Mouse (Mus musculus) embryonic stem cell, embryonic (primary cell): ENCODE results near the gene Vwa5b1.

Source experiments
- CTCF ChIA-PET, 4 experiments: fragments of 300-600 bp in 2 of 4; fragments of 350-600 bp in 2 of 4; sonication (Branson Sonifier 250); formaldehyde crosslinking; loops; one replicate each; lab custom pipeline; 2022; ENCODE audit warnings: inconsistent platforms in 2 of 4; lab: Charles Lee
- POLR2A ChIA-PET, 4 experiments: fragments of 300-600 bp in 2 of 4; fragments of 350-600 bp in 2 of 4; sonication (Branson Sonifier 250); formaldehyde crosslinking; loops; one replicate each; lab custom pipeline; 2022; ENCODE audit warnings: antibody characterized with exemption in 4 of 4, inconsistent platforms in 1 of 4; lab: Charles Lee

Gene Vwa5b1

GRCm38 (mm10) chr4:138597904-138598347 lies 37.8 kb downstream of the Vwa5b1 start:
- ChIA-PET CTCF (interaction anchor here in 2 of 4 experiments (0.5 to 1.0 kb wide), 2 partner anchors 51 to 346 kb away, joined by 3 to 4 read pairs; no protein-coding TSS in a partner anchor), POLR2A (no interaction called here)

GRCm38 (mm10) chr4:138596391-138597130 lies 39.1 kb downstream of the Vwa5b1 start:
- ChIA-PET POLR2A (interaction anchor here in 2 of 4 experiments (0.7 to 1.3 kb wide), 5 partner anchors 17 to 200 kb away, joined by 3 to 5 read pairs (median 3); no protein-coding TSS in a partner anchor), CTCF (no interaction called here)

- ChIA-PET CTCF (interaction anchor here in 1 of 4 experiments (0.7 kb wide), 1 partner anchor 27 kb away, joined by 3 read pairs; no protein-coding TSS in a partner anchor), POLR2A (interaction anchor here in 2 of 4 experiments (0.6 kb wide), 2 partner anchors 37 to 280 kb away, joined by 4 to 5 read pairs; no protein-coding TSS in a partner anchor)
Observed at GRCm38 (mm10) chr4:138584946-138585345, 50.7 kb downstream of the Vwa5b1 start.

GRCm38 (mm10) chr4:138582446-138582845 lies 53.2 kb downstream of the Vwa5b1 start:
- POLR2A ChIA-PET = interaction anchor here in 2 of 4 experiments (0.7 kb wide), 2 partner anchors 9 to 53 kb away, joined by 3 read pairs; no protein-coding TSS in a partner anchor
- CTCF ChIA-PET = no interaction called here

GRCm38 (mm10) chr4:138578406-138578805 lies 57.3 kb downstream of the Vwa5b1 start:
- POLR2A ChIA-PET = interaction anchor here in 2 of 4 experiments (0.5 to 1.2 kb wide), 6 partner anchors 70 to 133 kb away, joined by 3 to 4 read pairs (median 3); no protein-coding TSS in a partner anchor
- CTCF ChIA-PET = interaction anchor here in 3 of 4 experiments (0.6 to 1.1 kb wide), 6 partner anchors 16 to 318 kb away, joined by 3 to 8 read pairs (median 4); no protein-coding TSS in a partner anchor

GRCm38 (mm10) chr4:138576661-138577060 lies 59.0 kb downstream of the Vwa5b1 start:
- ChIA-PET CTCF (no interaction called here), POLR2A (interaction anchor here in 1 of 4 experiments (0.7 to 1.1 kb wide), 2 partner anchors 14 to 171 kb away, joined by 3 read pairs; no protein-coding TSS in a partner anchor)

- POLR2A ChIA-PET = interaction anchor here in 1 of 4 experiments (0.7 kb wide), 1 partner anchor 12 kb away, joined by 3 read pairs; no protein-coding TSS in a partner anchor
- CTCF ChIA-PET = interaction anchor here in 2 of 4 experiments (0.6 to 0.7 kb wide), 4 partner anchors 95 to 290 kb away, joined by 3 to 5 read pairs (median 4); no protein-coding TSS in a partner anchor
Observed at GRCm38 (mm10) chr4:138574800-138575606, 60.7 kb downstream of the Vwa5b1 start.

GRCm38 (mm10) chr4:138569928-138570327 lies 65.8 kb downstream of the Vwa5b1 start:
- CTCF ChIA-PET = no interaction called here
- POLR2A ChIA-PET = no interaction called here

- CTCF ChIA-PET = interaction anchor here in 1 of 4 experiments (0.6 kb wide), 1 partner anchor 270 kb away, joined by 4 read pairs; no protein-coding TSS in a partner anchor
- POLR2A ChIA-PET = interaction anchor here in 1 of 4 experiments (1.4 kb wide), 1 partner anchor 119 kb away, joined by 3 read pairs; no protein-coding TSS in a partner anchor
Observed at GRCm38 (mm10) chr4:138568275-138568674, 67.4 kb downstream of the Vwa5b1 start.

- ChIA-PET CTCF (interaction anchor here (0.5 to 2.4 kb wide), 33 partner anchors 9 to 315 kb away, joined by 3 to 18 read pairs (median 4); no protein-coding TSS in a partner anchor), POLR2A (interaction anchor here in 2 of 4 experiments (0.6 to 1.3 kb wide), 6 partner anchors 15 to 231 kb away, joined by 3 to 5 read pairs (median 3); no protein-coding TSS in a partner anchor)
Observed at GRCm38 (mm10) chr4:138561986-138562385, 73.7 kb downstream of the Vwa5b1 start.

GRCm38 (mm10) chr4:138555531-138555930 lies 80.2 kb downstream of the Vwa5b1 start:
- CTCF ChIA-PET = interaction anchor here in 1 of 4 experiments (0.6 to 0.9 kb wide), 2 partner anchors 144 to 277 kb away, joined by 4 to 5 read pairs; no protein-coding TSS in a partner anchor
- POLR2A ChIA-PET = interaction anchor here in 1 of 4 experiments (0.6 kb wide), 1 partner anchor 35 kb away, joined by 3 read pairs; no protein-coding TSS in a partner anchor

- POLR2A ChIA-PET = interaction anchor here in 2 of 4 experiments (0.6 to 0.7 kb wide), 3 partner anchors 9 to 681 kb away, joined by 3 to 9 read pairs (median 3); no protein-coding TSS in a partner anchor
- CTCF ChIA-PET = interaction anchor here in 3 of 4 experiments (0.6 to 1.0 kb wide), 5 partner anchors 108 to 393 kb away, joined by 3 to 11 read pairs (median 4); no protein-coding TSS in a partner anchor
Observed at GRCm38 (mm10) chr4:138554934-138555333, 80.8 kb downstream of the Vwa5b1 start.

GRCm38 (mm10) chr4:138554302-138554701 lies 81.4 kb downstream of the Vwa5b1 start:
- CTCF ChIA-PET = interaction anchor here in 3 of 4 experiments (0.5 to 1.0 kb wide), 5 partner anchors 31 to 393 kb away, joined by 3 to 11 read pairs (median 4); no protein-coding TSS in a partner anchor
- POLR2A ChIA-PET = interaction anchor here in 2 of 4 experiments (0.6 to 0.7 kb wide), 2 partner anchors 10 to 682 kb away, joined by 3 to 9 read pairs; no protein-coding TSS in a partner anchor

GRCm38 (mm10) chr4:138553516-138553933 lies 82.2 kb downstream of the Vwa5b1 start:
- POLR2A ChIA-PET = no interaction called here

GRCm38 (mm10) chr4:138553116-138553515 lies 82.6 kb downstream of the Vwa5b1 start:
- ChIA-PET POLR2A (no interaction called here), CTCF (interaction anchor here in 1 of 4 experiments (1.9 kb wide), 1 partner anchor 9 kb away, joined by 6 read pairs; no protein-coding TSS in a partner anchor)

More at GRCm38 (mm10) chr4:138553516-138553933, 82.2 kb downstream of the Vwa5b1 start:
- CTCF ChIA-PET = interaction anchor here in 1 of 4 experiments (1.9 kb wide), 1 partner anchor 9 kb away, joined by 6 read pairs; no protein-coding TSS in a partner anchor

GRCm38 (mm10) chr4:138551601-138552000 lies 84.1 kb downstream of the Vwa5b1 start:
- CTCF ChIA-PET = interaction anchor here in 2 of 4 experiments (1.2 to 1.9 kb wide), 2 partner anchors 10 kb away, joined by 4 to 6 read pairs; no protein-coding TSS in a partner anchor
- POLR2A ChIA-PET = interaction anchor here in 1 of 4 experiments (0.5 to 1.2 kb wide), 2 partner anchors 43 to 47 kb away, joined by 3 to 4 read pairs; no protein-coding TSS in a partner anchor

GRCm38 (mm10) chr4:138550557-138550956 lies 85.1 kb downstream of the Vwa5b1 start:
- CTCF ChIA-PET = interaction anchor here in 1 of 4 experiments (0.5 kb wide), 1 partner anchor 39 kb away, joined by 3 read pairs; no protein-coding TSS in a partner anchor
- POLR2A ChIA-PET = no interaction called here
